23 mouse cellular contexts compared by ENCODE assay signal in genomic region chr17:30072613-30073012, GRCm38 (mm10).
"Had no signal": no experiment of that assay in that cellular context is flagged by ENCODE, and none has a peak within 500 bp of the region (broad histone marks: within the 10 kb centered on the region; RNA-seq: fewer than 3 reads in every experiment).

No protein-coding gene starts in this region.

- H3K9me3 ChIP-seq: limb, embryonic 12.5 days; limb, embryonic 15.5 days; liver, embryonic 12.5 days; liver, embryonic 15.5 days; lung, embryonic 15.5 days; megakaryocyte, embryonic 14.5 days; midbrain, embryonic 10.5 days; midbrain, embryonic 13.5 days; neural tube, embryonic 13.5 days; stomach, embryonic 15.5 days had no signal

- H3K27me3 ChIP-seq: limb, embryonic 12.5 days; limb, embryonic 15.5 days; liver, embryonic 12.5 days; liver, embryonic 15.5 days; lung, embryonic 15.5 days; megakaryocyte, embryonic 14.5 days; midbrain, embryonic 13.5 days; neural tube, embryonic 13.5 days; stomach, embryonic 15.5 days had no signal

- ATAC-seq: liver, embryonic 12.5 days; midbrain, embryonic 13.5 days; midbrain, embryonic 16.5 days had no signal

- H3K4me2 ChIP-seq: limb, embryonic 12.5 days; limb, embryonic 15.5 days; liver, embryonic 12.5 days; liver, embryonic 15.5 days; lung, embryonic 15.5 days; midbrain, embryonic 13.5 days; neural tube, embryonic 13.5 days; stomach, embryonic 15.5 days had no signal

- H3K4me3 ChIP-seq: limb, embryonic 12.5 days; limb, embryonic 15.5 days; liver, embryonic 12.5 days; liver, embryonic 15.5 days; lung, embryonic 15.5 days; megakaryocyte, embryonic 14.5 days; midbrain, embryonic 10.5 days; midbrain, embryonic 13.5 days; myocyte; neural tube, embryonic 13.5 days; stomach, embryonic 15.5 days had no signal

- H3K9ac ChIP-seq: limb, embryonic 12.5 days; limb, embryonic 15.5 days; liver, embryonic 12.5 days; liver, embryonic 15.5 days; lung, embryonic 15.5 days; midbrain, embryonic 13.5 days; neural tube, embryonic 13.5 days; stomach, embryonic 15.5 days had no signal

- H3K36me3 ChIP-seq: lung, embryonic 15.5 days; midbrain, embryonic 13.5 days; neural tube, embryonic 13.5 days; stomach, embryonic 15.5 days had no signal

- H3K27ac ChIP-seq: limb, embryonic 12.5 days; limb, embryonic 15.5 days; liver, embryonic 12.5 days; liver, embryonic 15.5 days; lung, embryonic 15.5 days; midbrain, embryonic 10.5 days; midbrain, embryonic 13.5 days; neural tube, embryonic 13.5 days; stomach, embryonic 15.5 days had no signal

- DNase-seq: kidney, postnatal 10 days; kidney, postnatal 36 days; lung, adult 18-20 months; lung, postnatal 10 days; lung, postnatal 36 days; retina, postnatal 1 day; right cerebral cortex, postnatal 25 days; spleen, adult 18-20 months; thymus, adult 2 months; thymus, postnatal 14 days; thymus, postnatal 4 days had no signal
